Mouse (Mus musculus) heart, embryonic 16.5 days (tissue): ENCODE measurements around the gene Synj1. TPM values are rescaled to one million over a fixed set of nuclear protein-coding genes. Genes with fewer than 3 reads are reported as not detected.

Experiments used
- ATAC-seq: fragments of 200-750 bp; cut with Nextera tagmentation; replicated peaks from 2 replicates; pipeline ENCODE4 v1.8.0; 2017; ENCODE audit warnings: moderate number of reproducible peaks; ENCODE audit not compliant: insufficient read depth, low FRiP score; ENCODE audit errors: extremely low read depth
- H3K27ac ChIP-seq: fragments of 300-500 bp; sonication (generic); 2 replicates; pipeline ENCODE4 v1.5.1; 2014; ENCODE audit warnings: mild to moderate bottlenecking, low read length, control low read depth, moderate library complexity
- H3K27me3 ChIP-seq: fragments of 300-500 bp; sonication (generic); 2 replicates; pipeline ENCODE4 v1.6.1; 2014; ENCODE audit warnings: low read length, mixed read lengths; ENCODE audit not compliant: control insufficient read depth, insufficient read depth
- H3K36me3 ChIP-seq: fragments of 300-500 bp; sonication (generic); 2 replicates; pipeline ENCODE4 v1.6.1; 2014; ENCODE audit not compliant: control insufficient read depth, insufficient read depth
- H3K4me1 ChIP-seq: fragments of 300-500 bp; sonication (generic); 2 replicates; pipeline ENCODE4 v1.6.1; 2014; ENCODE audit warnings: low read length, mixed read lengths; ENCODE audit not compliant: control insufficient read depth, insufficient read depth
- H3K4me2 ChIP-seq: fragments of 300-500 bp; sonication (generic); 2 replicates; pipeline ENCODE4 v1.6.1; 2014; ENCODE audit warnings: low read depth, mild to moderate bottlenecking, control low read depth, low read length
- H3K4me3 ChIP-seq: fragments of 300-500 bp; sonication (generic); 2 replicates; pipeline ENCODE4 v1.5.1; 2014; ENCODE audit warnings: mild to moderate bottlenecking, control low read depth, low read length
- H3K9ac ChIP-seq: fragments of 300-500 bp; sonication (generic); 2 replicates; pipeline ENCODE4 v1.6.1; 2014; ENCODE audit warnings: low read length, control low read depth
- H3K9me3 ChIP-seq: fragments of 300-500 bp; sonication (generic); replicated peaks from 2 replicates; pipeline ENCODE4 v1.6.1; 2016; ENCODE audit warnings: low read length; ENCODE audit not compliant: control insufficient read depth
- WGBS: fragments of 180-500 bp; shearing (Covaris S2); extraction: QIAGEN DNeasy Blood & Tissue Kit; methylation state at CpG from one replicate; pipeline ENCODE4 v1.1.7; 2014; 5-methylcytosine and 5-hydroxymethylcytosine counted together
- microRNA-seq: library from miRNA; unstranded; fragments of <30 nt; microRNA quantifications from one replicate; pipeline ENCODE4, GENCODE M21; 2017
- polyA plus RNA-seq: library from polyadenylated mRNA; unstranded; fragments of >200 nt; fragmentation: Nextera tagmentation; extraction: Ambion mirVana; gene quantifications from 2 replicates; pipeline ENCODE4 v1.2.1, GENCODE M21; 2015

The Synj1 gene
- polyA plus RNA-seq, 1 experiment from 2014 or later: 10.8 TPM

DNA sequence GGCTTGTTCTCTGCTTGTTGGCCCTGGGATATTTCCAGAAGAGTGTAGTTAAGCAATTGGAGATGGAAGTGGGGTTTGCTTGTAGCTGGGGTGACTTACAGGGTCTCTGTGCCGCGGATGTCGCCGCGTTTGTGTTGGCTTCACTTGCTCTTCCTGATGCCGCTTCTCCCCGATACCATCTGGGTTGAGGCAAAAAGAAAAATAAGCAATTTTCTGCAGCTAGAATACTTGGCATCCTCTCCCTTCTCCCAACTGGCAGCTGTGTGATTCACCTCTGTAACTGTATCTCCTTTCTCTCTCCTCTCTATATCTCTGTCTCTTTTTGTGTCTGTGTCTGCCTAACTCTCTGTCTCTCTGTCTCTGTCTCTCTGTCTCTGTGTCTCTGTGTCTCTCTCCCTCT, 118.1 kb downstream of the Synj1 start:
- Histone ChIP-seq H3K27me3 (no peaks in the 10 kb centered on the region), H3K4me2 (no peak overlapping the region), H3K4me3 (no peak overlapping the region), H3K27ac (no peak overlapping the region), H3K36me3 (no peaks in the 10 kb centered on the region), H3K4me1 (peaks cover 10% of the 10 kb centered on the region), H3K9me3 (0 out of 2 replicates have a peak, but pooled peaks cover under 1% of the 10 kb centered on the region), H3K9ac (no peak overlapping the region)
- 74% methylated on average over 7 of the region's 7 CpGs for WGBS
- ATAC-seq: no peak

GRCm38 (mm10) chr16:90892081-90892480, 119.0 kb downstream of the Synj1 start:
- H3K27me3 ChIP-seq: no peaks in the 10 kb centered on the region
- no peak overlapping the region for H3K9ac ChIP-seq
- peak overlapping the region; percentile 32 for H3K4me2 ChIP-seq
- H3K9me3 ChIP-seq: 0 out of 2 replicates have a peak, but pooled peaks cover 2% of the 10 kb centered on the region
- no peak overlapping the region for H3K27ac ChIP-seq
- ATAC-seq: no peak
- H3K4me3 ChIP-seq: no peak overlapping the region
- H3K4me1 ChIP-seq: peaks cover 10% of the 10 kb centered on the region
- WGBS: 24% methylated on average over 8 of the region's 8 CpGs
- no peaks in the 10 kb centered on the region for H3K36me3 ChIP-seq

GRCm38 (mm10) chr16:90891601-90892000, 119.5 kb downstream of the Synj1 start:
- Histone ChIP-seq H3K4me1 (peaks cover 10% of the 10 kb centered on the region), H3K27me3 (no peaks in the 10 kb centered on the region), H3K27ac (no peak overlapping the region), H3K9me3 (0 out of 2 replicates have a peak, but pooled peaks cover 2% of the 10 kb centered on the region), H3K36me3 (no peaks in the 10 kb centered on the region), H3K4me2 (0 out of 2 replicates have a peak overlapping the region, but pooled peaks have one; percentile 3), H3K9ac (no peak overlapping the region), H3K4me3 (no peak overlapping the region)
- 41% methylated on average over 14 of the region's 14 CpGs for WGBS
- ATAC-seq: peak; percentile 49; the same call in 1 of the 2 replicates

DNA sequence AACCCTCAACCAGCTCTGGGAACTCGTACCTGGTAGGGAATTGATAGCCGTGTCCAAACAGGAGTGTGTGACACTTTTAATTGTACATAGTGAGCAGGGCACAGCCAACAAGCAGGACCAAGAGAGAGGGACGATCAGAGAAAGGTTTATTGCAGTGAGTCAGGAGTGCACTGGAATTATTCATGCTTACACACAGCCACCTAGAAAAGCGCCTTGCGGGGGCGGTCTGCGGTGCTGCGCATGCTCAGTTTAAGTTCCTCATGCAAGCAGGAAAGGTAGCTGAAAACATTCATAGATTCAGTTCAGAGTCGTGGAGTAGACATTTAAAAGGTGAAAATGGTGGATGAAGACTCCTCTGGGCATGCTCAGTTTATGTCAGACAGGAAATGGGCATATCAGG, 120.4 kb downstream of the Synj1 start:
- no peak overlapping the region for H3K27ac ChIP-seq
- H3K4me1 ChIP-seq: peaks cover 16% of the 10 kb centered on the region
- WGBS: 86% methylated on average over 9 of the region's 9 CpGs
- no peak for ATAC-seq
- H3K4me2 ChIP-seq: no peak overlapping the region
- no peaks in the 10 kb centered on the region for H3K36me3 ChIP-seq
- no peak overlapping the region for H3K9ac ChIP-seq
- H3K9me3 ChIP-seq: 0 out of 2 replicates have a peak, but pooled peaks cover 2% of the 10 kb centered on the region
- no peaks in the 10 kb centered on the region for H3K27me3 ChIP-seq
- H3K4me3 ChIP-seq: no peak overlapping the region

Small RNA genes lying within 50 kb of the gene (microRNA-seq; reads per million reads assigned to microRNA genes)
- not detected for gene Gm22933

Other genes starting within 250 kb of the Synj1 start
- 6.7 and 7.2 TPM in 2 replicates for gene Urb1, start 200.9 kb downstream of the Synj1 start, polyA plus RNA-seq
- 3.3 TPM in 2 replicates for gene Eva1c, start 184.6 kb downstream of the Synj1 start, polyA plus RNA-seq
- 48.2 and 54.4 TPM in 2 replicates for gene Cfap298, start 76.2 kb downstream of the Synj1 start, polyA plus RNA-seq
- gene Paxbp1, start 33.2 kb upstream of the Synj1 start, polyA plus RNA-seq: 40.6 and 43.4 TPM in 2 replicates
- gene 4932438H23Rik, start 83.8 kb upstream of the Synj1 start, polyA plus RNA-seq: 0.40 TPM in 1 of 2 replicates, not detected in the other
- gene Olig2, start 214.1 kb upstream of the Synj1 start, polyA plus RNA-seq: not detected in 2 replicates